Mouse (Mus musculus): Measurements from ENCODE around the gene Tfpi. TPM values are rescaled to one million over a fixed set of nuclear protein-coding genes. Genes with fewer than 3 reads are reported as not detected.

The Tfpi gene
- polyA plus RNA-seq, 1 experiment, result 7.6 TPM

- no peak overlapping the region for H3ac ChIP-seq (ENCODE audit: control insufficient read depth, insufficient read length, low read depth)
- TF ChIP-seq CEBPB (IDR thresholded peaks at IDR 0.05; ENCODE audit: low read depth) (no peak), FOSL1 (IDR thresholded peaks at IDR 0.05; ENCODE audit: insufficient read depth, low read length, poor library complexity, severe bottlenecking) (no peak), USF1 (IDR thresholded peaks at IDR 0.05; ENCODE audit: low read depth) (no peak), MYOD1 (IDR thresholded peaks at IDR 0.05; ENCODE audit: control insufficient read depth, insufficient read length, low read depth) (no peak), CTCF (IDR thresholded peaks at IDR 0.05; ENCODE audit: control insufficient read depth, insufficient read depth, insufficient read length) (no peak), MAX (IDR thresholded peaks at IDR 0.05) (no peak), MYOG (IDR thresholded peaks at IDR 0.05; ENCODE audit: control insufficient read depth, extremely low read depth, insufficient read length) (no peak)
- H3K79me3 ChIP-seq (ENCODE audit: low read depth), result no peaks in the 10 kb centered on the region
- H3K79me2 ChIP-seq (ENCODE audit: control insufficient read depth, insufficient read depth), result no peaks in the 10 kb centered on the region
- no peaks in the 10 kb centered on the region for H3K27me3 ChIP-seq (ENCODE audit: control insufficient read depth, insufficient read depth, insufficient read length)
- H3K36me3 ChIP-seq (ENCODE audit: control insufficient read depth, insufficient read depth), result no peaks in the 10 kb centered on the region
- H3K4me3 ChIP-seq (ENCODE audit: insufficient read depth, poor library complexity, severe bottlenecking), result no peak overlapping the region
Measured at GRCm38 (mm10) chr2:84429724-84430123, 46.9 kb downstream of the Tfpi start.

GRCm38 (mm10) chr2:84428836-84429235, 47.7 kb downstream of the Tfpi start:
- no peaks in the 10 kb centered on the region for H3K79me3 ChIP-seq (ENCODE audit: low read depth)
- no peaks in the 10 kb centered on the region for H3K27me3 ChIP-seq (ENCODE audit: control insufficient read depth, insufficient read depth, insufficient read length)
- H3K36me3 ChIP-seq (ENCODE audit: control insufficient read depth, insufficient read depth), result no peaks in the 10 kb centered on the region
- TF ChIP-seq USF1 (IDR thresholded peaks at IDR 0.05; ENCODE audit: low read depth) (no peak), CEBPB (IDR thresholded peaks at IDR 0.05; ENCODE audit: low read depth) (peak; percentile 12)
- H3K79me2 ChIP-seq (ENCODE audit: control insufficient read depth, insufficient read depth), result peaks cover 3% of the 10 kb centered on the region
- H3K4me3 ChIP-seq (ENCODE audit: insufficient read depth, poor library complexity, severe bottlenecking), result no peak overlapping the region
- H3ac ChIP-seq (ENCODE audit: control insufficient read depth, insufficient read length, low read depth), result no peak overlapping the region

GRCm38 (mm10) chr2:84426531-84426930, 50.0 kb downstream of the Tfpi start:
- Histone ChIP-seq H3K4me3 (ENCODE audit: insufficient read depth, poor library complexity, severe bottlenecking) (no peak overlapping the region), H3K79me3 (ENCODE audit: low read depth) (no peaks in the 10 kb centered on the region), H3ac (ENCODE audit: control insufficient read depth, insufficient read length, low read depth) (no peak overlapping the region), H3K36me3 (ENCODE audit: control insufficient read depth, insufficient read depth) (no peaks in the 10 kb centered on the region), H3K79me2 (ENCODE audit: control insufficient read depth, insufficient read depth) (peaks cover 5% of the 10 kb centered on the region), H3K27me3 (ENCODE audit: control insufficient read depth, insufficient read depth, insufficient read length) (no peaks in the 10 kb centered on the region)
- TF ChIP-seq FOSL1 (IDR thresholded peaks at IDR 0.05; ENCODE audit: insufficient read depth, low read length, poor library complexity, severe bottlenecking), result no peak
- no peak for TF ChIP-seq MYOG (IDR thresholded peaks at IDR 0.05; ENCODE audit: control insufficient read depth, extremely low read depth, insufficient read length)
- no peak for TF ChIP-seq CTCF (IDR thresholded peaks at IDR 0.05; ENCODE audit: control insufficient read depth, insufficient read depth, insufficient read length)
- TF ChIP-seq MYOD1 (IDR thresholded peaks at IDR 0.05; ENCODE audit: control insufficient read depth, insufficient read length, low read depth), result no peak
- no peak for TF ChIP-seq USF1 (IDR thresholded peaks at IDR 0.05; ENCODE audit: low read depth)
- no peak for TF ChIP-seq CEBPB (IDR thresholded peaks at IDR 0.05; ENCODE audit: low read depth)
- TF ChIP-seq MAX (IDR thresholded peaks at IDR 0.05), result no peak

- Histone ChIP-seq H3ac (ENCODE audit: control insufficient read depth, insufficient read length, low read depth) (peak within 1 kb of the TSS; percentile 79), H3K4me3 (ENCODE audit: insufficient read depth, poor library complexity, severe bottlenecking) (peak within 1 kb of the TSS; percentile 31), H3K27me3 (ENCODE audit: control insufficient read depth, insufficient read depth, insufficient read length) (no peaks in the 10 kb centered on the region), H3K36me3 (ENCODE audit: control insufficient read depth, insufficient read depth) (no peaks in the 10 kb centered on the region), H3K79me2 (ENCODE audit: control insufficient read depth, insufficient read depth) (peaks cover 5% of the 10 kb centered on the region), H3K79me3 (ENCODE audit: low read depth) (no peaks in the 10 kb centered on the region)
- TF ChIP-seq CEBPB (IDR thresholded peaks at IDR 0.05; ENCODE audit: low read depth) (peak; percentile 65), MAX (IDR thresholded peaks at IDR 0.05) (peak; percentile 31), MYOD1 (IDR thresholded peaks at IDR 0.05; ENCODE audit: control insufficient read depth, insufficient read length, low read depth) (no peak)
Measured at GRCm38 (mm10) chr2:84425138-84425537, 51.4 kb downstream of the Tfpi start, which contains the start of gene Calcrl. TSS of gene Calcrl (minus strand) at chr2:84425411.

GRCm38 (mm10) chr2:84416501-84416900, 60.1 kb downstream of the Tfpi start:
- TF ChIP-seq MYOG (IDR thresholded peaks at IDR 0.05; ENCODE audit: control insufficient read depth, extremely low read depth, insufficient read length) (no peak), CEBPB (IDR thresholded peaks at IDR 0.05; ENCODE audit: low read depth) (no peak), USF1 (IDR thresholded peaks at IDR 0.05; ENCODE audit: low read depth) (no peak), FOSL1 (IDR thresholded peaks at IDR 0.05; ENCODE audit: insufficient read depth, low read length, poor library complexity, severe bottlenecking) (no peak), CTCF (IDR thresholded peaks at IDR 0.05; ENCODE audit: control insufficient read depth, insufficient read depth, insufficient read length) (no peak), MYOD1 (IDR thresholded peaks at IDR 0.05; ENCODE audit: control insufficient read depth, insufficient read length, low read depth) (no peak), MAX (IDR thresholded peaks at IDR 0.05) (no peak)
- H3ac ChIP-seq (ENCODE audit: control insufficient read depth, insufficient read length, low read depth), result no peak overlapping the region
- no peaks in the 10 kb centered on the region for H3K79me3 ChIP-seq (ENCODE audit: low read depth)
- H3K4me3 ChIP-seq (ENCODE audit: insufficient read depth, poor library complexity, severe bottlenecking), result no peak overlapping the region
- no peaks in the 10 kb centered on the region for H3K36me3 ChIP-seq (ENCODE audit: control insufficient read depth, insufficient read depth)
- no peaks in the 10 kb centered on the region for H3K27me3 ChIP-seq (ENCODE audit: control insufficient read depth, insufficient read depth, insufficient read length)
- no peaks in the 10 kb centered on the region for H3K79me2 ChIP-seq (ENCODE audit: control insufficient read depth, insufficient read depth)

GRCm38 (mm10) chr2:84409796-84410592, 66.6 kb downstream of the Tfpi start:
- Histone ChIP-seq H3K4me3 (ENCODE audit: insufficient read depth, poor library complexity, severe bottlenecking) (no peak overlapping the region), H3K36me3 (ENCODE audit: control insufficient read depth, insufficient read depth) (no peaks in the 10 kb centered on the region), H3ac (ENCODE audit: control insufficient read depth, insufficient read length, low read depth) (no peak overlapping the region), H3K27me3 (ENCODE audit: control insufficient read depth, insufficient read depth, insufficient read length) (no peaks in the 10 kb centered on the region), H3K79me3 (ENCODE audit: low read depth) (no peaks in the 10 kb centered on the region), H3K79me2 (ENCODE audit: control insufficient read depth, insufficient read depth) (no peaks in the 10 kb centered on the region)
- TF ChIP-seq MYOG (IDR thresholded peaks at IDR 0.05; ENCODE audit: control insufficient read depth, extremely low read depth, insufficient read length) (no peak), CTCF (IDR thresholded peaks at IDR 0.05; ENCODE audit: control insufficient read depth, insufficient read depth, insufficient read length) (no peak), CEBPB (IDR thresholded peaks at IDR 0.05; ENCODE audit: low read depth) (peak; percentile 96), FOSL1 (IDR thresholded peaks at IDR 0.05; ENCODE audit: insufficient read depth, low read length, poor library complexity, severe bottlenecking) (peak; percentile 50), USF1 (IDR thresholded peaks at IDR 0.05; ENCODE audit: low read depth) (no peak), MYOD1 (IDR thresholded peaks at IDR 0.05; ENCODE audit: control insufficient read depth, insufficient read length, low read depth) (no peak), MAX (IDR thresholded peaks at IDR 0.05) (no peak)
